Mouse (Mus musculus): ENCODE measurements at regions not wholly inside any gene's neighbourhood (a gene's known extent, or its start where the extent isn't known, plus 50 kb on each side); places are given as distances from the start of the nearest gene placed in this dataset.

DNA sequence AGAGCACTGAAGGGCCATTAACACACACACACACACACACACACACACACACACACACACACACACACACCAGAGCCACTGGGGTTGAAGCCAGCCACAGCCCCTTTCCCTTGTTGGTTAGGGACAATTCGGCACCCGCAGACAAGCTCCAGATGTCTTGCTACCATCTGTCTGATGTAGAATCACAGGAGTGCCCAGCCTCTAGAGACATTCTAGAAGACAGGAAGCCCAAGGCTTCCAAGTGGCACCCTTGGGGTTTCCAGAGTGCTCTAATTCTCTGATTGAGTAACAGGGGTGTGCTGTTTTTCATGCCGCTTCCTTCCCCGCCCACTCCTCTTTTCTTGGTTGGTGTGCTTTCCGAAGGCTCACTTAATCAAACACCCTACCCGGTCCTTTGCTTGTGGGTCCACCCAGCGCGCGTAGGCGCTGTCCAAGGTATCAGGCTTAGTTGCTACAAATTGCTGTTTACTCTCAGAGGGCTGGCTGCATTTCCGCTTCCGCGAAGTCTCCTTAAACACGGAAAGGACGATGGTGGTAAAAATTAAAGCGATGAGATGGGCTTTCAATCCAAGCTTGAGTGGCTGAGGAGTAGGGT lies 59.5 kb upstream of the Zbtb18 start:
- Histone ChIP-seq H3K36me3 (no peaks in the 10 kb centered on the region), H3K4me2 (0 out of 2 replicates have a peak overlapping the region, but pooled peaks have one; percentile 26), H3K27ac (no peak overlapping the region), H3K27me3 (no peaks in the 10 kb centered on the region), H3K4me3 (no peak overlapping the region), H3K4me1 (no peaks in the 10 kb centered on the region), H3K9me3 (no peaks in the 10 kb centered on the region), H3K9ac (no peak overlapping the region)
- no peak for ATAC-seq (ENCODE audit: insufficient number of reproducible peaks, insufficient read depth, low FRiP score, low TSS enrichment, low read depth)
- 8% methylated on average over 16 of the region's 16 CpGs for WGBS

DNA sequence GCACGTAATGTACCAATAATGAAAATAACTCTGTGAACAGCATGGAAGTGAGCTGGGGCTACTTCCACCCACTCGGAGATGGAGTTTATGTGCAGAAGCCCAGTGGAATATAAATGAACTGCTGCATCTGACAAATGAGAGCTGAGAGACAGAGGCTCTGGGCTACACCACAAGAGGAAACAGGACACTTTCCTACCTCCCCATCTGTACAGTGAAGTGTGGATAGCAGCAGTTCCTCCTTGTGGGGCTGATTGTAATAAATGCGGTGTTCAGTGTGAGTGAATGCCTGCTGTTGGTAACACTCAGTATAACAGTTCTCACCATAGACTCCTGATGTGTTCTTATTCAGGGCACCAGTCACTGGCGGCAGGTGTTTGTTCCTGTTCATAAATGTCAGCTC lies 60.0 kb upstream of the Zbtb18 start:
- no peak overlapping the region for H3K9ac ChIP-seq
- no peak overlapping the region for H3K4me2 ChIP-seq
- 81% methylated on average over 4 of the region's 4 CpGs for WGBS
- no peak overlapping the region for H3K4me3 ChIP-seq
- H3K27me3 ChIP-seq, result no peaks in the 10 kb centered on the region
- ATAC-seq (ENCODE audit: insufficient number of reproducible peaks, insufficient read depth, low FRiP score, low TSS enrichment, low read depth), result no peak
- no peaks in the 10 kb centered on the region for H3K9me3 ChIP-seq
- H3K36me3 ChIP-seq, result no peaks in the 10 kb centered on the region
- no peaks in the 10 kb centered on the region for H3K4me1 ChIP-seq
- H3K27ac ChIP-seq, result no peak overlapping the region

DNA sequence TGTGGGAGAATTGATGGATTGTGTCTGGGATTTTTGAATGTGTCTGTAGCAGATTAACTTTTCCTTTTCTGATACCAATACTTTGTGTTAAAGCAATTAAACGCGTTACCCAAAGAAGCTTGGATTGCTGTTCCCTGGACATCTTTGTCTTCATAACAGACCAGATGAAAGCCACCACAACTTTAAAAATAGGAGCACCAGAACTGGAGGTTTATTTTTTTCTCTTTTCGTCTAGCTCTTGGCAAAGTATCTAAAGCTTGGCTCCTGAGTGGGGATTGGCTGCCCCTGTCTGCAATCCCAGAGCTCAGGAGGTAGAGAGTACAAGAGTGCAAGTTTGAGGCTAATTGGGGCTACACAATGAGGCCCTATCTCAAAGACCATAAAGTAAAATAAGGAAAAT lies 64.0 kb upstream of the Zbtb18 start:
- ATAC-seq (ENCODE audit: insufficient number of reproducible peaks, insufficient read depth, low FRiP score, low TSS enrichment, low read depth), result no peak
- no peaks in the 10 kb centered on the region for H3K9me3 ChIP-seq

DNA sequence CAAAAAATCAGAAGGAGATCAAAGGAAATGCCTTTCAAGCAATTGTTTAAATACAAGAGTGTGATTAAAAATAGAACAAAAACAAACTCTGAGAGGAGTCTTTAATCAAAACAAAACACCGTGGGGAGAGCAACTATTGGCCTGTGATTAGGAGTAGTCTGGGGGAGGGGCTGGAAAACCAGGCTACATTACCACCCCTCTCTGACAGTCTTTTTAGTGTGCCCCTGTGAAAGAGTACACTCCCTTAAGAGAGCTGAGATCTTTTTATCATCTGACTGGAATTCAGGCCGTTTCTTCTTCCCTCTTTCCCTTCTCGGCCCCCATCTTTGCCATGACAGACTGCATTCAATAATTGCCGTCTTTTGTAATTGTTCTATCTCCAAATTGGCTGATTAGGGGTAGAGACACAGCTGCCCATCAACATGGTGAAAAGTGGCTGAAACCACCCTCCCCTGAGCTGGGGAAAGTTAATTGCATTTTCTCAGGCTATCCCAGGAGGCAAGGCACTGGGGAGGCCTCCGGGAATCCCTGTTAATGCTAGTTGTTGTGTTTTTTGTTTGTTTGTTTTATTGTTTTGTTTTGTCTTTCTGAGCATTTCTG lies 68.8 kb upstream of the Zbtb18 start:
- H3K27ac ChIP-seq, result no peak overlapping the region
- no peak for ATAC-seq (ENCODE audit: insufficient number of reproducible peaks, insufficient read depth, low FRiP score, low TSS enrichment, low read depth)
- 12% methylated on average over 5 of the region's 5 CpGs for WGBS
- H3K4me1 ChIP-seq, result peaks cover 5% of the 10 kb centered on the region
- no peaks in the 10 kb centered on the region for H3K27me3 ChIP-seq
- no peaks in the 10 kb centered on the region for H3K9me3 ChIP-seq
- no peaks in the 10 kb centered on the region for H3K36me3 ChIP-seq
- H3K9ac ChIP-seq, result no peak overlapping the region
- H3K4me3 ChIP-seq, result no peak overlapping the region
- H3K4me2 ChIP-seq, result no peak overlapping the region

More for the DNA sequence above, 64.0 kb upstream of the Zbtb18 start:
- Histone ChIP-seq H3K4me3 (no peak overlapping the region), H3K4me2 (no peak overlapping the region), H3K27ac (no peak overlapping the region), H3K4me1 (peaks cover 5% of the 10 kb centered on the region), H3K36me3 (no peaks in the 10 kb centered on the region), H3K27me3 (no peaks in the 10 kb centered on the region), H3K9ac (no peak overlapping the region)
- 82% methylated on average over 3 of the region's 3 CpGs for WGBS

DNA sequence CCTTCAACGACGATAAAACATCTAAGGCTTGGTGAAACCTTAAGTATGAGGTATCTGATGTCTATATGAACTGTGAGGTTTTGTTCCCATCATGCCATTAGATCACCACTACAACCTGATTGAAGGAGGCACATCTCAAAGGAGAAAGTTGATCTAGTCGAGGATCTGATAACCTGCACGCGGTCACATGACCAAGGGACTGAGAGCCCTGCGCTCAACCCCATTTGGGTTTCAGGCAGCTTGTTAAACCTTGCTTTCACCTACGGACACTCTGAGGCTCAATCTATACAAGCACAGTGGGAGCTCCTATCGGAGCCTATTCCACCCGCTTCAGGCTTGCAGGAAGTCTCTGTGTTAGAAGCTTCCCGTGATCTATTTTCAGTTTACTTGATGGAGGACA lies 70.1 kb upstream of the Zbtb18 start:
- Histone ChIP-seq H3K27me3 (no peaks in the 10 kb centered on the region), H3K9ac (no peak overlapping the region), H3K4me3 (no peak overlapping the region), H3K36me3 (no peaks in the 10 kb centered on the region), H3K4me2 (no peak overlapping the region), H3K4me1 (peaks cover 5% of the 10 kb centered on the region), H3K27ac (no peak overlapping the region), H3K9me3 (no peaks in the 10 kb centered on the region)
- WGBS, result 59% methylated on average over 10 of the region's 10 CpGs
- no peak for ATAC-seq (ENCODE audit: insufficient number of reproducible peaks, insufficient read depth, low FRiP score, low TSS enrichment, low read depth)

DNA sequence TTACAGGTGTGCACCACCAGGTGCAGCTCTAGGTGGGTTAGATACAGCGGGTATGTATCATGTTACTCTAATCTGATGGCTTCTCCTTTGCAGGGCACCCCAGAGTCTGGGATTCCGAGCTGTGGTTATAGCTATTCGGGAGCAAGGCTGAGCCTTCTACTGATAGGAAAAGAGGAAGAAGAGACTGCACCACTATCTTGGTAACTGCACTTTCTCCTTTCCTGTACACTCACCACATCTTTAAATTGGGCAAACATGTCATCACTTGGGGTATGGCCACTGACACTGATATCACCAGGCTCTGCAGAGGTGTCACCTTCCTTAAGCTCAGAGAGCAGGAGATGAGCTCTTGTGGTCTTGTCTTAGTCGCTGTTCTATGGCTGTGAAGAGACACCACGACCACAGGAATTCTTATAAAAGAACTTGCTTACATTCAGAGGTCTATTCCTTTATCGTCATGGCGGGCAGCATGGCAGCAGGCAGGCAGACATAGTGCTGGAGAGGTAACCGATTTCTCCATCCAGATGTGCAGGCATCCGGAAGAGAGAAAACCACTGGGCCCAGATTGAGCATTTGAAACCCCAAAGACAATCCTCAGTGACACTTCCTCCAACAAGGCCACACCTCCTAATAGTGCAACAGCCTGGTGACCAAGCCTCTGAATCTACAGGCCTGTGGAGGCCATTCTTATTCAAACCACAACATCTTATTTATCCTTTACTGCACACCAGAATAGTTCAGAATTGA lies 74.1 kb upstream of the Zbtb18 start:
- Histone ChIP-seq H3K4me1 (peaks cover 5% of the 10 kb centered on the region; the same call in 1 of the 2 replicates), H3K9me3 (no peaks in the 10 kb centered on the region), H3K27ac (no peak overlapping the region), H3K36me3 (no peaks in the 10 kb centered on the region), H3K4me3 (no peak overlapping the region), H3K9ac (no peak overlapping the region), H3K27me3 (no peaks in the 10 kb centered on the region), H3K4me2 (no peak overlapping the region)
- WGBS, result 80% methylated on average over 9 of the region's 9 CpGs
- ATAC-seq (ENCODE audit: insufficient number of reproducible peaks, insufficient read depth, low FRiP score, low TSS enrichment, low read depth), result no peak

DNA sequence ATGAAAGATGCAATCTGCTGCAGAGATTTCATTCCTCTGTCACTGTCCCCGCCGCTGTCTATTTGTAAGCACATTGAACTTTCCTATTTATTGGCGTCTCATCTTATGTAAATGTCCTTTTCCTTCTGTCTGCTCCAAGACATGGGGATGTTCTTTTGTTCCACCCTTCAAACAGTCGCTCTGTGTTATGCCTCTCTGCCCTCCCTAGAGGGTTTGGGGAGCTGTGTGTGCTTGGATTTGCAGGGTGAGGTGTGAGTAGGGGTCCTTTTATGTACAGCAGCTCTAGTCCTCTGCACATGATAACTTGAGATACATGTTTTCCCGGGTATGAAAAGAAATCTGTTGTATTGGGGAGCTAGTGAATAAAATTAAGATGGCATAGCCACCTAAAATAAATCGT lies 75.2 kb upstream of the Zbtb18 start:
- Histone ChIP-seq H3K36me3 (no peaks in the 10 kb centered on the region), H3K27ac (no peak overlapping the region), H3K4me1 (peaks cover 5% of the 10 kb centered on the region; the same call in 1 of the 2 replicates), H3K4me2 (no peak overlapping the region), H3K27me3 (no peaks in the 10 kb centered on the region), H3K9me3 (no peaks in the 10 kb centered on the region), H3K4me3 (no peak overlapping the region), H3K9ac (no peak overlapping the region)
- WGBS, result 56% methylated on average over 6 of the region's 6 CpGs
- ATAC-seq (ENCODE audit: insufficient number of reproducible peaks, insufficient read depth, low FRiP score, low TSS enrichment, low read depth), result no peak

DNA sequence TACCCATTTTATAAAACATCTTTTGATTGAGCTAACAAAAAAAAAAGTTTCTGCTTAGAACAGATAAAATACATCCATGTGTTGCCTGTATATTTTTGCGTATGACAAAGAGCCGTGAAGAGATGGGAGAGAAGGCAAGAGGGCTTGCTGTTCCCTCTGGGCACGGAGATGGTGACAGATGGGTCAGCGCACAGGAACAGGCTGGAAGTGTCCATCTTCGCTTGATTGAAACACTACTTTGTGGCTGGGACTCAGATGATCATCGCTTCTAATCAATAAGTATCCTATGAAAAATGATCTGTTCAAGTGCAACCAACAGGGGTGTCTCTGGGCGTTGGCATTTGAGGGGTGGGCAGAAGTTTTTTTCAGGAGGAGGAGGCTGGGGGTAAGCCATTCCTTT lies 75.7 kb upstream of the Zbtb18 start:
- Histone ChIP-seq H3K36me3 (no peaks in the 10 kb centered on the region), H3K9me3 (no peaks in the 10 kb centered on the region), H3K4me1 (peaks cover 5% of the 10 kb centered on the region; the same call in 1 of the 2 replicates), H3K4me2 (no peak overlapping the region), H3K27ac (no peak overlapping the region), H3K27me3 (no peaks in the 10 kb centered on the region), H3K9ac (no peak overlapping the region), H3K4me3 (no peak overlapping the region)
- WGBS, result 47% methylated on average over 7 of the region's 7 CpGs
- ATAC-seq (ENCODE audit: insufficient number of reproducible peaks, insufficient read depth, low FRiP score, low TSS enrichment, low read depth), result no peak

DNA sequence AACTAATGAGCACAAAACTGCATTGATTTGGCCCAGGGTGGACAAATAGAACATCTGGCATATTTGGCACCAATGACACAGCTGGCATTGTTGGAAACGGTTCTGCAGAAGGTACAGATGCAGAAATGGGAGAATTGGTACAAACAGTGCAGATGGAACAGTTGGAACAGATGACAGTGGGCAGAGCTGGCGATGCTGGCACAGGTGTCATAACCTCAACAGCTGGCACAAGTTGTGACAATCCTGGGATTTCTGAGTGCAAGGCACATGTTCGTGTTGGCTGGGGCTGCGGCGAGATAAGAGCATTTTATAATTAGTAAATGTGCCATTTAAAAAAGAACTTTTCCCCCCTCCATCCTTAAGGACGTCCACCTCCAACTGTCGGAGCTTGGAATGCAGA lies 77.8 kb upstream of the Zbtb18 start:
- ATAC-seq (ENCODE audit: insufficient number of reproducible peaks, insufficient read depth, low FRiP score, low TSS enrichment, low read depth), result no peak
- H3K4me2 ChIP-seq, result no peak overlapping the region
- no peak overlapping the region for H3K9ac ChIP-seq
- H3K27ac ChIP-seq, result no peak overlapping the region
- no peak overlapping the region for H3K4me3 ChIP-seq
- WGBS, result 78% methylated on average over 7 of the region's 7 CpGs
- H3K4me1 ChIP-seq, result peaks cover 5% of the 10 kb centered on the region; the same call in 1 of the 2 replicates
- H3K36me3 ChIP-seq, result no peaks in the 10 kb centered on the region
- H3K9me3 ChIP-seq, result no peaks in the 10 kb centered on the region
- no peaks in the 10 kb centered on the region for H3K27me3 ChIP-seq

DNA sequence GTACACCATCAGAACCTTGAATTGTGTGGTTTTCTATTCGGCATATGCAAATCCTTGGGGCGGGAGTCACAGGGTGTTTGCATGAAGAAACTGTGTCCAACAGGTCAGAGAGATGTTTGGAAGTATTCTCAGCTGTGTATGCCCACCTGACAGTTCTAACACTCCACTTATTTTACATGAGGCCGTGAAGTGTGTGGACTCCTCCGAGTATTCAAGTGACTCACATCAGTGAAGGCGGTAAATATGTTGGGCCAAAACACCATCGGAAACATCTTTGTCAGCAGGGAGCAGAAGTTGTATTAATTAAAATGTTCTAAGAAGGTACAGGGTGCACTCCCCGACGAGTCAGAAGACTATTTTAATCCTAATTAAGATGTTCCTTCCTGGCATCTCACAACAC lies 79.8 kb upstream of the Zbtb18 start:
- H3K4me3 ChIP-seq, result no peak overlapping the region
- WGBS, result 87% methylated on average over 8 of the region's 8 CpGs
- ATAC-seq (ENCODE audit: insufficient number of reproducible peaks, insufficient read depth, low FRiP score, low TSS enrichment, low read depth), result no peak
- H3K27me3 ChIP-seq, result no peaks in the 10 kb centered on the region
- no peak overlapping the region for H3K9ac ChIP-seq
- H3K9me3 ChIP-seq, result no peaks in the 10 kb centered on the region
- peaks cover 5% of the 10 kb centered on the region; the same call in 1 of the 2 replicates for H3K4me1 ChIP-seq
- no peaks in the 10 kb centered on the region for H3K36me3 ChIP-seq
- no peak overlapping the region for H3K4me2 ChIP-seq
- H3K27ac ChIP-seq, result no peak overlapping the region

DNA sequence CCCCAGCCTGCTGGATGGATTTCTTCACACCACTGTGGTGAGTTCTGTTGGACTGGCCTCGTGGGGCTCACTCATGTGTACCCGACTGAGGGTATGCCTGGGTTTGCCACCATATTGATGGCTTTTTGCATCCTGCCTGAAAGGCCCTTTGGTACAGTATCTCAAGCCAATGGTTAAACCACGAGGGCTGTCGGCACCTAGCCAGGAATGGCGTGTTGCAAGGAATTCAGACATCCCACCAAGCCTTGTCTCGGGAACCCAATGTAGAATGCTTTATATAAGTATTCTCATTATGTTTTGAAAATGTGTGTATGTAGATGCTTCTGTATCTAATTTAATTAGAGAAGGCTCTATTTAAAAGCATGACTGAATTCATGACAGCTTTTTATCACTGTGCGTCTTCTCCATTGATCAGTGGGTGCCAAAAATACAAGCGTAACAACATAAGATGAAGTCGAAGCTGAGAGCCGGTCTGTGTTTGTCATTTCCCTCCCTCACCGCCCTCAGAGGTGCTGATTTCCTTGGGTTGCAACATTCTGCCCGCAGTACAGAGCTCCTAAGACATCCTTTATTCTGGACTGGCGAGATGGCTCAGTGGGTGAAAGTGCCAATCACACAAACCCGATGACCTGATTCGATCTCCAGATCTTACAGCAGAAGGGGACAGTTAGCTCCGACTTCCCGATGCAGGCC lies 90.5 kb upstream of the Akt3 start:
- H3K36me3 ChIP-seq, result no peaks in the 10 kb centered on the region
- no peak overlapping the region for H3K27ac ChIP-seq
- H3K9ac ChIP-seq, result no peak overlapping the region
- 90% methylated on average over 17 of the region's 17 CpGs for WGBS
- no peak for ATAC-seq (ENCODE audit: insufficient number of reproducible peaks, insufficient read depth, low FRiP score, low TSS enrichment, low read depth)
- no peak overlapping the region for H3K4me3 ChIP-seq
- H3K9me3 ChIP-seq, result no peaks in the 10 kb centered on the region
- no peak overlapping the region for H3K4me2 ChIP-seq
- no peaks in the 10 kb centered on the region for H3K27me3 ChIP-seq
- H3K4me1 ChIP-seq, result peaks cover 12% of the 10 kb centered on the region
